Mouse (Mus musculus) R1 (cell line): Measurements from ENCODE around the gene Hk1.

Experiments
- DNase-seq: peaks from one replicate; pipeline ENCODE4 v3.0.0-alpha.2; 2018; ENCODE audit warnings: low read depth, low spot score

The Hk1 gene

GRCm38 (mm10) chr10:62320402-62320978, 59.2 kb downstream of the Hk1 start:
- DNase-seq: no peak

GRCm38 (mm10) chr10:62319154-62319553, 60.6 kb downstream of the Hk1 start:
- no peak for DNase-seq

- no peak for DNase-seq
Observed at GRCm38 (mm10) chr10:62316467-62316866, 63.2 kb downstream of the Hk1 start.

- peak; percentile 72 for DNase-seq
Observed at GRCm38 (mm10) chr10:62313885-62314424, 65.8 kb downstream of the Hk1 start.

- DNase-seq: no peak
Observed at GRCm38 (mm10) chr10:62313140-62313539, 66.6 kb downstream of the Hk1 start.

- DNase-seq: peak; percentile 49
Observed at GRCm38 (mm10) chr10:62311464-62311863, 68.2 kb downstream of the Hk1 start.

- DNase-seq: no peak
Observed at GRCm38 (mm10) chr10:62310259-62311039, 69.3 kb downstream of the Hk1 start.

- DNase-seq: no peak
Observed at GRCm38 (mm10) chr10:62309593-62309992, 70.1 kb downstream of the Hk1 start.

GRCm38 (mm10) chr10:62308896-62309491, 70.7 kb downstream of the Hk1 start:
- DNase-seq: no peak

- no peak for DNase-seq
Observed at GRCm38 (mm10) chr10:62306483-62306882, 73.2 kb downstream of the Hk1 start.

- DNase-seq: no peak
Observed at GRCm38 (mm10) chr10:62305090-62305489, 74.6 kb downstream of the Hk1 start.

GRCm38 (mm10) chr10:62300006-62300827, 79.5 kb downstream of the Hk1 start:
- no peak for DNase-seq

GRCm38 (mm10) chr10:62296086-62296872, 83.4 kb downstream of the Hk1 start:
- DNase-seq: peak; percentile 68

GRCm38 (mm10) chr10:62294112-62294511, 85.6 kb downstream of the Hk1 start:
- no peak for DNase-seq

- DNase-seq: peak; percentile 78
Observed at GRCm38 (mm10) chr10:62287460-62288124, 92.1 kb downstream of the Hk1 start.

GRCm38 (mm10) chr10:62283206-62283792, 96.4 kb downstream of the Hk1 start:
- DNase-seq: peak; percentile 77

GRCm38 (mm10) chr10:62282782-62283181, 96.9 kb downstream of the Hk1 start:
- peak; percentile 90 for DNase-seq

- no peak for DNase-seq
Observed at GRCm38 (mm10) chr10:62279671-62280070, 100.0 kb downstream of the Hk1 start.

GRCm38 (mm10) chr10:62279066-62279465, 100.6 kb downstream of the Hk1 start:
- DNase-seq: peak; percentile 57
